Mouse (Mus musculus) neural tube, embryonic 15.5 days (tissue): Measurements from ENCODE around the gene Slain2. TPM values are rescaled to one million over a fixed set of nuclear protein-coding genes. Genes with fewer than 3 reads are reported as not detected.

Source experiments
- ATAC-seq: fragments of 200-750 bp; cut with Nextera tagmentation; 2 replicates; pipeline ENCODE4 v1.8.0; 2017; ENCODE audit warnings: mild to moderate bottlenecking, moderate TSS enrichment, moderate library complexity; ENCODE audit not compliant: low FRiP score
- H3K27ac ChIP-seq: fragments of 300-500 bp; sonication (generic); replicated peaks from 2 replicates; pipeline ENCODE4 v1.5.1; 2015; ENCODE audit warnings: mild to moderate bottlenecking, inconsistent platforms
- H3K27me3 ChIP-seq: fragments of 300-500 bp; sonication (generic); replicated peaks from 2 replicates; pipeline ENCODE4 v1.6.1; 2015; ENCODE audit warnings: inconsistent platforms
- H3K36me3 ChIP-seq: fragments of 300-500 bp; sonication (generic); 2 replicates; pipeline ENCODE4 v1.6.1; 2015; ENCODE audit warnings: inconsistent platforms
- H3K4me1 ChIP-seq: fragments of 300-500 bp; sonication (generic); 2 replicates; pipeline ENCODE4 v1.6.1; 2015; ENCODE audit warnings: inconsistent platforms
- H3K4me2 ChIP-seq: fragments of 300-500 bp; sonication (generic); 2 replicates; pipeline ENCODE4 v1.6.1; 2015; ENCODE audit warnings: inconsistent platforms, mild to moderate bottlenecking, moderate library complexity
- H3K4me3 ChIP-seq: fragments of 300-500 bp; sonication (generic); replicated peaks from 2 replicates; pipeline ENCODE4 v1.5.1; 2015; ENCODE audit warnings: mild to moderate bottlenecking, inconsistent platforms
- H3K9ac ChIP-seq: fragments of 300-500 bp; sonication (generic); replicated peaks from 2 replicates; pipeline ENCODE4 v1.6.1; 2015; ENCODE audit warnings: mild to moderate bottlenecking, inconsistent platforms
- H3K9me3 ChIP-seq: fragments of 300-500 bp; sonication (generic); replicated peaks from 2 replicates; pipeline ENCODE4 v1.6.1; 2016; ENCODE audit warnings: inconsistent platforms
- WGBS: fragments of 180-500 bp; shearing (Covaris S2); methylation state at CpG from one replicate; pipeline ENCODE4 v1.1.7; 2015; ENCODE audit warnings: mixed read lengths; 5-methylcytosine and 5-hydroxymethylcytosine counted together
- polyA plus RNA-seq: library from polyadenylated mRNA; unstranded; fragments of >200 nt; fragmentation: Nextera tagmentation; extraction: Ambion mirVana; gene quantifications from 2 replicates; pipeline ENCODE4 v1.2.1, GENCODE M21; 2015

Gene Slain2
- polyA plus RNA-seq, 1 experiment from 2014 or later: 15.3 TPM

GRCm38 (mm10) chr5:72904903-72905790 lies 9.0 kb upstream of the Slain2 start:
- Histone ChIP-seq H3K27ac (no peak overlapping the region), H3K4me2 (no peak overlapping the region), H3K4me3 (no peak overlapping the region), H3K9me3 (no peaks in the 10 kb centered on the region), H3K9ac (no peak overlapping the region), H3K4me1 (no peaks in the 10 kb centered on the region), H3K27me3 (no peaks in the 10 kb centered on the region), H3K36me3 (no peaks in the 10 kb centered on the region)
- WGBS: 86% methylated on average over 18 of the region's 18 CpGs
- no peak for ATAC-seq

DNA sequence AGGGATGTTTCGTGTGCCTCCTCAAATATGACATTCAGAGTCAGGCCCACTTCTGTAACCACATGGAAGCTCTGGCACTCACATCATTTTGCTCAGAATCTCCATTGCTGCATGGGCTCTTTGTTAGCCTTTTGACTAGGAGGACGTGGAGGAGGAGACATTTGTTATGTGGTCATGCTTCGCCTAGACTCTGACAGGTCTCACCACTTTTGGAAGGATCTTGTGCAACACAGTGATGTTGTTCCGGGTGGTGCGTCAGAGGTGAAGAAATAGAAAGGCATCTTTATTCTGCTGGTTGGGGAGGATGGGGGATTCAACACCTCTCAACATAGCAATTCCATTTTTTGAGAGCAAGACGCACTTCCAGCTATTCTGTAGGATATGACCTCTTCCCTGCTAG lies 6.7 kb upstream of the Slain2 start:
- no peak for ATAC-seq
- WGBS: 88% methylated on average over 6 of the region's 6 CpGs

DNA sequence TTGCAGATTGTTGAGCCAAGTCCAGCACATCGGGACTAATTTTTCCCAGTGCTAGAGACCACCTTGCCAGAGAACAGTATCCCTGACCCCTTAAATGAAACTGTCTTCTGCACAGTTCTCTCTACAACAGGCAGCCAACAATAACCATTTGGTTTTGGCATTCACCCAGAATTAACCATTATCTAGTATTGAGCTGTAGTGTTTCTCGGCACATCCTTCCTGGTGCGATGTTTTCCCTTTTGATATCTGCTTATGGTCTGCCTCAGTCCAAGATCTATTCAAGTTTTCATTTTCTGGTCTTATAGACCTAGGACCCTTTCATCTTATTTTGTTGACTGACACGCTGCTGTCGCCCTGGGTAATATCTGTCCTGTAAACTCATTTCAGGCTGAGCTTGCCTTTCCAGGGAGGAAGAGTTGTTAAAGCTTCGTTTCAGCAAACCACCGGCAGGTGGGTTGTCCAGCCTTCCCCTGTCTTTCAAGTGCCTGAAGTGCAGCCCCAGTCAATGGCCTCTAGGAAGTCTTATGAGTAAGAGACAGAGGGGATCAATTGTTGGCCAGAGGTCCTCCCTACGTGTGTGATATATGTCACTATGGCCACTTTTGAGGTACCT lies 5.7 kb upstream of the Slain2 start:
- Histone ChIP-seq H3K27me3 (no peaks in the 10 kb centered on the region), H3K4me2 (no peak overlapping the region)
- WGBS: 77% methylated on average over 8 of the region's 8 CpGs

More for the DNA sequence above, 6.7 kb upstream of the Slain2 start:
- Histone ChIP-seq H3K4me3 (no peak overlapping the region), H3K27ac (no peak overlapping the region), H3K4me1 (no peaks in the 10 kb centered on the region), H3K4me2 (no peak overlapping the region), H3K9ac (no peak overlapping the region), H3K9me3 (no peaks in the 10 kb centered on the region), H3K36me3 (no peaks in the 10 kb centered on the region), H3K27me3 (no peaks in the 10 kb centered on the region)

GRCm38 (mm10) chr5:72909363-72909762 lies 4.7 kb upstream of the Slain2 start:
- no peak overlapping the region for H3K4me3 ChIP-seq
- H3K9me3 ChIP-seq: no peaks in the 10 kb centered on the region
- ATAC-seq: no peak
- H3K4me2 ChIP-seq: no peak overlapping the region
- H3K36me3 ChIP-seq: no peaks in the 10 kb centered on the region
- H3K9ac ChIP-seq: no peak overlapping the region
- WGBS: 86% methylated on average over 4 of the region's 4 CpGs
- no peaks in the 10 kb centered on the region for H3K27me3 ChIP-seq
- H3K27ac ChIP-seq: no peak overlapping the region
- H3K4me1 ChIP-seq: peaks cover 9% of the 10 kb centered on the region

More for the DNA sequence above, 5.7 kb upstream of the Slain2 start:
- Histone ChIP-seq H3K4me3 (no peak overlapping the region), H3K36me3 (no peaks in the 10 kb centered on the region), H3K27ac (no peak overlapping the region), H3K4me1 (peaks cover 7% of the 10 kb centered on the region), H3K9ac (no peak overlapping the region), H3K9me3 (no peaks in the 10 kb centered on the region)
- no peak for ATAC-seq

DNA sequence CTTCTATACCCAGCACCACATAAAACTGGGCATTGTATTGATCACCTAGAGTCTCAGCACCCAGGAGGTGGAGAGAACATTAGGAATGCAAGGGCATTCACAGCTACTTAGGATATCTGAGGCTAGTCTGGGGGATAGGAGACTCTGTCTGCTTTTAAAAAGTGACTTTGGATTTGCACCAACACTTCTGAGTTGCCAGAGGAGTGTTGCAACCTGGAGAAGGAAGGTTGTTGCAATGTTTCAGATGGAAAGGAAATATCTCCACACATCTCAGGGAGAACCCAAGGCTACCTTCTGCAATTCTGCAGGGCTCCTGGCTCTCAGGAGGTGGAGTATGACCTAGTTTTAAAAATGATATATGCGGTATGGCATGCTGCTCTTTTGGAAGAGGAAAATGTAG lies 3.7 kb upstream of the Slain2 start:
- ATAC-seq: no peak
- no peak overlapping the region for H3K4me2 ChIP-seq
- H3K4me1 ChIP-seq: peaks cover 9% of the 10 kb centered on the region
- no peaks in the 10 kb centered on the region for H3K36me3 ChIP-seq
- WGBS: 95% methylated on average over 1 of the region's 1 CpGs
- no peak overlapping the region for H3K27ac ChIP-seq
- no peak overlapping the region for H3K9ac ChIP-seq
- H3K9me3 ChIP-seq: no peaks in the 10 kb centered on the region
- H3K27me3 ChIP-seq: no peaks in the 10 kb centered on the region
- no peak overlapping the region for H3K4me3 ChIP-seq

GRCm38 (mm10) chr5:72911284-72911683 lies 2.8 kb upstream of the Slain2 start:
- H3K4me1 ChIP-seq: peaks cover 15% of the 10 kb centered on the region
- no peak overlapping the region for H3K4me3 ChIP-seq
- no peaks in the 10 kb centered on the region for H3K27me3 ChIP-seq
- 90% methylated on average over 3 of the region's 3 CpGs for WGBS
- no peak overlapping the region for H3K27ac ChIP-seq
- no peaks in the 10 kb centered on the region for H3K36me3 ChIP-seq
- no peaks in the 10 kb centered on the region for H3K9me3 ChIP-seq
- no peak overlapping the region for H3K9ac ChIP-seq
- H3K4me2 ChIP-seq: no peak overlapping the region
- no peak for ATAC-seq

DNA sequence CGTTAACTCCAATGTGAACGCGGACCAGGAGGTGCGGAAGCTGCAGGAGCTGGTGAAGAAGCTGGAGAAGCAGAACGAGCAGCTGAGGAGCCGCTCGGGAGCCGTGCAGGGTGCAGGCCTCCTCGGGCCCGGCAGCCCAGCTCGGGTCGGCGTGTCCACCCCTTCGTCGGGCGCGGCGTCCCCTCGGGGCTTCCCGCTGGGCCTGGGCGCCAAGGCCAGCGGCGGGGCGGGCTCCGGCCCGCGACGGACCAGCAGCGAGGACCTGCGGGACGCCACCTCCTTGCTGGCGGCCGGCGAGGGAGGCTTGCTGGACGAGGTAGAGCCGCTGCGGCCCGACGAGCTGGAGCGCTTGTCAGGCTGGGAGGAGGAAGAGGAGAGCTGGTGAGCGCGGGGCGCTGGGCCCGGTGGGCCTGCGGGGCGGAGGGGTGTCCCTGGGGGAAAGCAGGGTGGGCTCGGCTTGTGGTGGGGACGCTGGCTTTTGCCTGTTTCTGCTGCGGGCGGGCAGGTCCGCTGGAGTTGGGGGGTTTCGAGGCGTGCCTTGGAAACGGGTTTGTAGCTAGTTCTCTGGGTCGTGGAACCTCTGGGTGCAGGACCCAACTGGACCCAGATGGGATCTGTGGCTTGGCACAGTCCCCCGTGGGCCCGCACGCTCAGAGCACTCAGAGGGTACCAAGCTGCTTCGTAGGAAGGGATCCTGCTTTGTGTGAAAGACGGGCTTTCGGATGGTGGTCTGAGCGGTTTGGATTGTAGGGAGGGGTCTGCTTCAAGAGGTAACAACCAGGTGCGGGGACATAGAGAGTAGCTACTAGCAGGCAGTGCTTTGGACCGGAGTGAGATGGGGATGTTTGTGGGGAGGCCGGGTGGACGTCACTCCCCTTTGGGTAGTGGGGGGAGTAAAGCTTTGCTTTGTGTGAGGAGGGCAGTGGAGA lies 793 bp downstream of the Slain2 start:
- Histone ChIP-seq H3K27me3 (no peaks in the 10 kb centered on the region), H3K9ac (peak overlapping the region; percentile 80)
- WGBS: under 1% methylated on average over 62 of the region's 66 CpGs

GRCm38 (mm10) chr5:72916048-72916447 lies 1.9 kb downstream of the Slain2 start:
- Histone ChIP-seq H3K4me1 (peaks cover 30% of the 10 kb centered on the region), H3K9me3 (no peaks in the 10 kb centered on the region), H3K36me3 (no peaks in the 10 kb centered on the region), H3K27ac (peak overlapping the region; percentile 97; the same call in 1 of the 2 replicates), H3K27me3 (no peaks in the 10 kb centered on the region), H3K9ac (peak overlapping the region; percentile 80), H3K4me3 (peak overlapping the region; percentile 74), H3K4me2 (peak overlapping the region; percentile 61)
- no peak for ATAC-seq
- 36% methylated on average over 4 of the region's 4 CpGs for WGBS

More for the DNA sequence above, 793 bp downstream of the Slain2 start:
- Histone ChIP-seq H3K4me3 (peak overlapping the region; percentile 74), H3K4me1 (peaks cover 28% of the 10 kb centered on the region), H3K36me3 (no peaks in the 10 kb centered on the region), H3K4me2 (peak overlapping the region; percentile 61), H3K9me3 (no peaks in the 10 kb centered on the region), H3K27ac (peak overlapping the region; percentile 97)
- ATAC-seq: peak; percentile 63

DNA sequence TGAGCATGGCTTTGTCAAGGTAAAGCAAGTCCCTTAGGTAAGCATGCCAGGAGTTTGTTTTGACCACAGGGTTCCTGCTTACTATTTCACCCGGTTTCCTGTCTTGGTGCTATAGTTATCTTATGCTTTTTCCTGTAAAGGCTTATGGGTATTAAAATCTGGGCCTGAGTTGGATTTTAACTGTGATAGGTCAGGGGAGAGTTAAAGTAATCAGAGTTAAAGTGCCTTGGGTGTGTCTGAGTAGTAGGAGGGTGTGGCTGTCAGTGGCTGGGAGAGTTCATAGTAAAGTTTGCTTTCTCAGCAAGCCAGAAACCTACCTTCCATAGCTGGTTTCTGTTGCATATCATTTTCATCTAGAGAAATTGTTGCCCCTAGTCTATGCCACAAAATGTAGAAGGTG lies 2.7 kb downstream of the Slain2 start:
- H3K9me3 ChIP-seq: no peaks in the 10 kb centered on the region
- no peak overlapping the region for H3K27ac ChIP-seq
- WGBS: 71% methylated on average over 1 of the region's 1 CpGs
- no peaks in the 10 kb centered on the region for H3K27me3 ChIP-seq
- ATAC-seq: no peak
- H3K9ac ChIP-seq: no peak overlapping the region
- H3K36me3 ChIP-seq: no peaks in the 10 kb centered on the region
- peaks cover 30% of the 10 kb centered on the region for H3K4me1 ChIP-seq
- H3K4me3 ChIP-seq: peak overlapping the region; percentile 74
- peak overlapping the region; percentile 61 for H3K4me2 ChIP-seq

- H3K9me3 ChIP-seq: no peaks in the 10 kb centered on the region
- no peak for ATAC-seq
- no peaks in the 10 kb centered on the region for H3K27me3 ChIP-seq
- no peak overlapping the region for H3K4me2 ChIP-seq
- 82% methylated on average over 4 of the region's 4 CpGs for WGBS
- no peak overlapping the region for H3K27ac ChIP-seq
- H3K4me3 ChIP-seq: no peak overlapping the region
- no peaks in the 10 kb centered on the region for H3K36me3 ChIP-seq
- no peak overlapping the region for H3K9ac ChIP-seq
- peaks cover 21% of the 10 kb centered on the region for H3K4me1 ChIP-seq
Measured at GRCm38 (mm10) chr5:72920416-72920815, 6.3 kb downstream of the Slain2 start.

GRCm38 (mm10) chr5:72921171-72921570 lies 7.1 kb downstream of the Slain2 start:
- Histone ChIP-seq H3K27me3 (no peaks in the 10 kb centered on the region), H3K27ac (no peak overlapping the region), H3K9ac (no peak overlapping the region), H3K4me2 (no peak overlapping the region), H3K36me3 (no peaks in the 10 kb centered on the region), H3K4me1 (peaks cover 16% of the 10 kb centered on the region), H3K9me3 (no peaks in the 10 kb centered on the region), H3K4me3 (no peak overlapping the region)
- 59% methylated on average over 8 of the region's 8 CpGs for WGBS
- peak; percentile 45; the same call in 1 of the 2 replicates for ATAC-seq
